Mouse (Mus musculus) G1E (cell line): ENCODE results near the gene Arap1. TPM values are rescaled to one million over a fixed set of nuclear protein-coding genes. Genes with fewer than 3 reads are reported as not detected.

Source experiments
- ATAC-seq: 2 replicates; pipeline ENCODE4 v1.8.0; 2016; ENCODE audit warnings: mild to moderate bottlenecking; ENCODE audit not compliant: insufficient number of reproducible peaks, poor library complexity, low FRiP score, severe bottlenecking; ENCODE audit errors: extremely low read depth
- DNase-seq: peaks from one replicate; pipeline ENCODE4 v3.0.0; 2012; ENCODE audit warnings: low spot score
- H3K27me3 ChIP-seq: 2 replicates; pipeline ENCODE4 v1.6.1; 2012; ENCODE audit warnings: mild to moderate bottlenecking, low read length, inconsistent platforms; ENCODE audit not compliant: insufficient read depth
- H3K36me3 ChIP-seq: replicated peaks from 2 replicates; pipeline ENCODE3; 2012; ENCODE audit warnings: mild to moderate bottlenecking, inconsistent platforms
- H3K4me1 ChIP-seq: 2 replicates; pipeline ENCODE4 v1.6.1; 2012; ENCODE audit warnings: low read depth, low read length, inconsistent platforms, mixed read lengths; ENCODE audit not compliant: insufficient read depth
- H3K4me3 ChIP-seq: 2 replicates; pipeline ENCODE4 v1.5.1; 2012; ENCODE audit warnings: low read depth, mild to moderate bottlenecking, inconsistent platforms, low read length, moderate library complexity, mixed read lengths
- H3K9me3 ChIP-seq: replicated peaks from 2 replicates; pipeline ENCODE4 v1.6.1; 2012; ENCODE audit warnings: inconsistent platforms
- CTCF ChIP-seq: IDR thresholded peaks from 2 replicates; pipeline ENCODE4 v1.5.1; 2012; ENCODE audit warnings: low read depth, low read length, inconsistent platforms, mixed read lengths
- GATA1 ChIP-seq: IDR thresholded peaks from 2 replicates; pipeline ENCODE4 v1.6.1; 2012; ENCODE audit warnings: borderline replicate concordance, low read length, inconsistent platforms, mixed read lengths
- GATA2 ChIP-seq: IDR thresholded peaks from 2 replicates; pipeline ENCODE4 v1.6.1; 2012; ENCODE audit warnings: low read depth, low read length, inconsistent platforms, borderline replicate concordance
- POLR2AphosphoS5 ChIP-seq: IDR thresholded peaks from 2 replicates; pipeline ENCODE4 v1.6.1; 2012; ENCODE audit warnings: low read depth, low read length, inconsistent platforms; ENCODE audit not compliant: insufficient replicate concordance
- TAL1 ChIP-seq: conservative IDR thresholded peaks from 2 replicates; pipeline ENCODE4 v1.6.1; 2012; ENCODE audit warnings: low read depth, low read length, inconsistent platforms, mixed read lengths
- polyA plus RNA-seq: library from polyadenylated mRNA; stranded (reverse); fragments of >175 nt; gene quantifications from 2 replicates; pipeline ENCODE4 v1.2.3, GENCODE M21; 2012
- total RNA-seq, 2 experiments: library from RNA; stranded (forward) in 1 of 2; stranded (reverse) in 1 of 2; fragments of 200-1000 nt in 1 of 2; fragments of >200 nt in 1 of 2; fragmentation: Nextera tagmentation in 1 of 2; gene quantifications; 2 replicates each; pipeline ENCODE4 v1.2.3; 2014 to 2017

The Arap1 gene
- total and polyA plus RNA-seq, 3 experiments = 62.0 to 115 (median 67.6) TPM

- H3K36me3 ChIP-seq = peaks cover 60% of the 10 kb centered on the region
- no peak for ATAC-seq
- H3K27me3 ChIP-seq = no peaks in the 10 kb centered on the region
- peaks cover 37% of the 10 kb centered on the region for H3K4me1 ChIP-seq
- TF ChIP-seq GATA1 (no peak), CTCF (no peak), GATA2 (no peak), POLR2AphosphoS5 (no peak), TAL1 (no peak)
- DNase-seq = no peak
- no peak overlapping the region; the same call in 1 of the 2 replicates for H3K4me3 ChIP-seq
- no peaks in the 10 kb centered on the region for H3K9me3 ChIP-seq
These were observed 29.0 kb downstream of the Arap1 start for GRCm38 (mm10) chr7:101376701-101377340.

DNA sequence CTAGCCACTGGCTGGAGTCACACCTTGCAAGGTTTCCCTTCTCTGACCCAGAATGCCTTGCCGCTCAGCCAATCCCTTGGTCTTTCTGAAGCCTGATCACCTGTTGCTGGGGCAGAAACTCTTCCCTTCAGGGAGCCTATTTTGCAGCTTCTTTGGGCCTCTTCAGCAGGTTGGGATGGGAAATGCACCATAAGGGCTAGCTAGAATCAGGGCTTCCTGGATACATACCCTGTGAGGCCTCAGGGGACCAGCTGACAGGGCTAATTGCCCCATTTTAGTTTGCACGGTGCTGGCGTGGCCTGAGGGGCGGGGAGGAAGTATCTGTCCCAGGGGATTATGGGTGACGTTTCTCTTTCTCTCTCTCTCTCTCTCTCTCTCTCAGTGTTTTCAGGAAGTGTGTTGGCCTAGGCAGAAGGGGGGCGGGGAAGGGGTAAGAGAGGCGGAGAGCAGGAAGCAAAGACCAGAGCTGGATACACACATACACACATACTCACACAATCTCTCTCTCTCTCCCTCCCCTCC, 29.9 kb downstream of the Arap1 start:
- TF ChIP-seq POLR2AphosphoS5 (no peak), TAL1 (no peak), GATA2 (no peak), CTCF (no peak), GATA1 (no peak)
- Histone ChIP-seq H3K4me1 (peaks cover 47% of the 10 kb centered on the region), H3K36me3 (peaks cover 64% of the 10 kb centered on the region), H3K27me3 (no peaks in the 10 kb centered on the region), H3K9me3 (no peaks in the 10 kb centered on the region), H3K4me3 (peak overlapping the region; percentile 64)
- DNase-seq (peak; percentile 76), ATAC-seq (peak; percentile 84)

DNA sequence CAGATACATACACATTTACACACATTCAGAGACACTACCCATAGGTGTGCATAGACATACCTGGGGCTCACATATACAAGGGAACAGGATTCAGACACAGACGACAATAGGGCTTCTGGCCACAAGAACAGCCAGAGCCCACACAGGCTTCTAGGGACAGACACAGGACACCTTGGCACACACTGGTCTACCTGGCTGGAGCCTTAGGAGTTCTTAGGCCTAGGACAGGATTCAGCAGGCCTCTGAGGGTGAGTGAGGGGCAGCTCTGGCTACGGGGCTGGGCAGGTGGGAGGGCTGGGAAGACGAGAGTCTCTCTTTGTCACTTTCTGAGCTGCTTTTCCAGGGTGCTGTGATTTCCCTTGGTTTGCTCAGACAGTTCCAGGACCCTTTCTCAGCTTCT, 30.4 kb downstream of the Arap1 start:
- ATAC-seq (no peak), DNase-seq (no peak)
- Histone ChIP-seq H3K36me3 (peaks cover 64% of the 10 kb centered on the region), H3K9me3 (no peaks in the 10 kb centered on the region), H3K27me3 (no peaks in the 10 kb centered on the region), H3K4me1 (peaks cover 52% of the 10 kb centered on the region), H3K4me3 (peak overlapping the region; percentile 64)
- TF ChIP-seq CTCF (no peak), POLR2AphosphoS5 (no peak), GATA2 (no peak)

DNA sequence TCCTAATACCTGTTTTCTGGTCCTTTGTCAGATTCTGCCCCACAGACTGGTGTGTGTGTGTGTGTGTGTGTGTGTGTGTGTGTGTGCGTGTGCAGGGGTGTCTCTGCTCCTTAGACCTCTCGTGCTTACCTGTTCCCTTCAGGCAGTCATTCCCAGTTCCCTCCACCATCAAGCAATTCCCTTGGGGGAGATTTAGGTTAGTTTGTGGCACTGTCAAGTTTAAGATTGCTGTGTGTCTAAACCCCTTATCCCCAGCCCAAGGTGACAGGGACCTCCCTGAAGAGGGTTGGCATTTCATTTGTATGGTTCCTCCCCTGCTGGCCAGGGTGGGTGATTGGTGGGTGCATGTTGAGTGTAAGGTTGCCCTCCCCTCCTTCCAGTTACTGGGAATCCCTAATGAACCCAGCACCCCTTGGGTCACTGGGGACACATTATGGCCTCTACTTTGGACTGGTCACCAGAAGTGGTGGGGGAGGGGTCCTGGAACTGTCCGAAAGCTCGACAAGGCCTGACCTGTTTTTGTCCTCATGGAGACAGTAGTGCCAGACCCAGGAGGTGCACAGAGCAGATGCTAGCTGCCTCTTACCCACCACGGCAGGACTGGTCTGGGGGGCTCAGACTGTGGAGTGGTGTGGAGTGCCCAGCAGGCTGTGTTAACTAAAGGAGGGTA, 31.1 kb downstream of the Arap1 start:
- TF ChIP-seq GATA2 (no peak), TAL1 (no peak), POLR2AphosphoS5 (no peak), CTCF (no peak), GATA1 (no peak)
- H3K27me3 ChIP-seq = no peaks in the 10 kb centered on the region
- no peak for DNase-seq
- no peaks in the 10 kb centered on the region for H3K9me3 ChIP-seq
- H3K4me1 ChIP-seq = peaks cover 58% of the 10 kb centered on the region
- H3K36me3 ChIP-seq = peaks cover 63% of the 10 kb centered on the region
- no peak for ATAC-seq
- peak overlapping the region; percentile 64 for H3K4me3 ChIP-seq

GRCm38 (mm10) chr7:101379732-101380131, 31.9 kb downstream of the Arap1 start:
- H3K27me3 ChIP-seq = no peaks in the 10 kb centered on the region
- ATAC-seq = no peak
- H3K36me3 ChIP-seq = peaks cover 69% of the 10 kb centered on the region
- peak overlapping the region; percentile 22; the same call in 1 of the 2 replicates for H3K4me3 ChIP-seq
- DNase-seq = no peak
- peaks cover 66% of the 10 kb centered on the region for H3K4me1 ChIP-seq
- H3K9me3 ChIP-seq = no peaks in the 10 kb centered on the region
- no peak for TF ChIP-seq POLR2AphosphoS5
- TF ChIP-seq TAL1 = no peak
- no peak for TF ChIP-seq GATA1
- TF ChIP-seq CTCF = no peak
- no peak for TF ChIP-seq GATA2

- peaks cover 84% of the 10 kb centered on the region for H3K4me1 ChIP-seq
- no peaks in the 10 kb centered on the region for H3K9me3 ChIP-seq
- DNase-seq = no peak
- no peak for TF ChIP-seq GATA2
- TF ChIP-seq GATA1 = no peak
- no peak for TF ChIP-seq POLR2AphosphoS5
- TF ChIP-seq TAL1 = no peak
- no peak for TF ChIP-seq CTCF
- no peak overlapping the region for H3K4me3 ChIP-seq
- ATAC-seq = no peak
- H3K27me3 ChIP-seq = no peaks in the 10 kb centered on the region
- peaks cover 70% of the 10 kb centered on the region for H3K36me3 ChIP-seq
These were observed 33.6 kb downstream of the Arap1 start for GRCm38 (mm10) chr7:101381512-101381911.
